In the genomic region with DNA sequence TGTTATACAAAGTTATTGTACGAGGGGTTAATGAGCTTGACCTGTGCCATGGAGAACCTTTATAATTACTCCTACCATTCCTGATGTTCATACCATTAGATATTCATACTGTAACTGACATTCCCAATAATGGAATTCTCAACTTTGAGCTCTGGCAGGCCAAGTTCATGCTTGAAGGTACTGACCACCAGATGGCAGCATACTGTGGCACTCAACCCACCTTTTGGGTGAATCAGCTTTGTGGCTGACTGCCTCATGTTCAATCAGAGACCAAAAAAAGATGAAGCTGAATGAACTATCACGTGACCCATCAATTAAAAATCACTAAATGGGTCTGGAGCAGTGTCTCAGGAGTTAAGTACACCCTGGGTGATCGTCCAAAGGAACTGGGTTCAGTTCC, we compare ENCODE assay signal across 10 mouse cellular contexts.
DNase-seq lines count a peak whose midpoint lies in the region; ATAC-seq and TF ChIP-seq lines count a peak whose summit lies in the region.
"Had no signal": no experiment of that assay in that cellular context is flagged by ENCODE, and none has a peak within 500 bp of the region (broad histone marks: within the 10 kb centered on the region; RNA-seq: fewer than 3 reads in every experiment).

No protein-coding gene starts in this region.

- no peaks in the 10 kb centered on the region for H3K36me3 ChIP-seq in kidney, adult 2 months (ENCODE audit: control insufficient read depth, insufficient read depth, low read length)
- no peaks in the 10 kb centered on the region for H3K36me3 ChIP-seq in kidney, embryonic 16.5 days (ENCODE audit: insufficient read depth, low read length)
- H3K36me3 ChIP-seq in hindbrain, postnatal 0 days (ENCODE audit: insufficient read depth, low read length), result no peaks in the 10 kb centered on the region
- H3K36me3 ChIP-seq in thymus, adult 2 months (ENCODE audit: control insufficient read depth, insufficient read depth, low read length), result no peaks in the 10 kb centered on the region
- no peaks in the 10 kb centered on the region for H3K36me3 ChIP-seq in midbrain, embryonic 16.5 days (ENCODE audit: control insufficient read depth, insufficient read depth, low read length)
- H3K36me3 ChIP-seq: hindbrain, embryonic 15.5 days had no signal

- no peak overlapping the region for H3K4me2 ChIP-seq in kidney, embryonic 16.5 days (replicated peaks; ENCODE audit: low read depth, low read length)
- H3K4me2 ChIP-seq in hindbrain, postnatal 0 days (ENCODE audit: low read depth, low read length), result no peak overlapping the region
- H3K4me2 ChIP-seq in midbrain, embryonic 16.5 days (ENCODE audit: low read length), result no peak overlapping the region
- H3K4me2 ChIP-seq: hindbrain, embryonic 15.5 days had no signal

- H3K4me3 ChIP-seq in kidney, adult 2 months (ENCODE audit: insufficient read depth, low read depth, low read length), result no peak overlapping the region
- H3K4me3 ChIP-seq in kidney, embryonic 16.5 days (ENCODE audit: low read length), result no peak overlapping the region
- H3K4me3 ChIP-seq in hindbrain, postnatal 0 days (ENCODE audit: low read length), result no peak overlapping the region
- H3K4me3 ChIP-seq in thymus, adult 2 months (ENCODE audit: control insufficient read depth, insufficient read depth, low read length), result no peak overlapping the region
- H3K4me3 ChIP-seq in midbrain, embryonic 16.5 days (ENCODE audit: low read depth, low read length), result no peak overlapping the region
- H3K4me3 ChIP-seq: hindbrain, embryonic 15.5 days; myocyte had no signal

- H3K9ac ChIP-seq in kidney, embryonic 16.5 days (replicated peaks; ENCODE audit: low read length), result no peak overlapping the region
- H3K9ac ChIP-seq in hindbrain, postnatal 0 days (replicated peaks; ENCODE audit: low read length), result no peak overlapping the region
- H3K9ac ChIP-seq in midbrain, embryonic 16.5 days (ENCODE audit: low read depth, low read length), result no peak overlapping the region
- H3K9ac ChIP-seq: hindbrain, embryonic 15.5 days had no signal

- WGBS in kidney, adult 2 months, result 30% methylated on average over 3 of the region's 3 CpGs
- 39% methylated on average over 3 of the region's 3 CpGs for WGBS in kidney, embryonic 16.5 days
- 47% methylated on average over 3 of the region's 3 CpGs for WGBS in hindbrain, postnatal 0 days
- 46% methylated on average over 3 of the region's 3 CpGs for WGBS in thymus, adult 2 months
- 43% methylated on average over 3 of the region's 3 CpGs for WGBS in midbrain, embryonic 16.5 days

- no peaks in the 10 kb centered on the region for H3K4me1 ChIP-seq in kidney, adult 2 months (ENCODE audit: control insufficient read depth, insufficient read depth, low read length)
- no peaks in the 10 kb centered on the region for H3K4me1 ChIP-seq in kidney, embryonic 16.5 days (ENCODE audit: insufficient read depth, low read length)
- no peaks in the 10 kb centered on the region for H3K4me1 ChIP-seq in hindbrain, postnatal 0 days (ENCODE audit: insufficient read depth, low read length)
- H3K4me1 ChIP-seq in thymus, adult 2 months (replicated peaks; ENCODE audit: control insufficient read depth, insufficient read depth, low read length), result no peaks in the 10 kb centered on the region
- no peaks in the 10 kb centered on the region for H3K4me1 ChIP-seq in midbrain, embryonic 16.5 days (ENCODE audit: control insufficient read depth, insufficient read depth, low read length)
- H3K4me1 ChIP-seq: hindbrain, embryonic 15.5 days had no signal

- TF ChIP-seq CTCF in kidney, adult 2 months (conservative IDR thresholded peaks at IDR 0.05; ENCODE audit: insufficient read depth, insufficient read length, low read depth, low read length), result peak; percentile 70
- peak; percentile 67 for TF ChIP-seq CTCF in hindbrain, postnatal 0 days (IDR thresholded peaks at IDR 0.05; ENCODE audit: low read depth)
- TF ChIP-seq CTCF in thymus, adult 2 months (IDR thresholded peaks at IDR 0.05; ENCODE audit: borderline replicate concordance, control insufficient read depth, extremely low read depth, insufficient read depth, low read length, poor library complexity), result no peak

- ATAC-seq in kidney, embryonic 16.5 days (ENCODE audit: low FRiP score, low TSS enrichment), result no peak
- ATAC-seq in hindbrain, postnatal 0 days, result no peak
- ATAC-seq in midbrain, embryonic 16.5 days, result no peak

- no peaks in the 10 kb centered on the region for H3K27me3 ChIP-seq in kidney, adult 2 months (replicated peaks; ENCODE audit: control insufficient read depth, insufficient read depth, low read length)
- H3K27me3 ChIP-seq in kidney, embryonic 16.5 days (ENCODE audit: insufficient read depth, low read length), result no peaks in the 10 kb centered on the region
- H3K27me3 ChIP-seq in hindbrain, postnatal 0 days (ENCODE audit: insufficient read depth, low read length), result no peaks in the 10 kb centered on the region
- H3K27me3 ChIP-seq in thymus, adult 2 months (ENCODE audit: control insufficient read depth, insufficient read depth, low read length), result no peaks in the 10 kb centered on the region
- no peaks in the 10 kb centered on the region for H3K27me3 ChIP-seq in midbrain, embryonic 16.5 days (ENCODE audit: control insufficient read depth, insufficient read depth, low read depth, low read length)
- H3K27me3 ChIP-seq: hindbrain, embryonic 15.5 days had no signal

- no peak for TF ChIP-seq POLR2A in kidney, adult 2 months (IDR thresholded peaks at IDR 0.05; ENCODE audit: low read depth, low read length)
- TF ChIP-seq POLR2A in thymus, adult 2 months (IDR thresholded peaks at IDR 0.05; ENCODE audit: control insufficient read depth, extremely low read depth, insufficient read depth, low read length, poor library complexity), result no peak

- peak; percentile 12 for DNase-seq in kidney, adult 2 months
- peak; percentile 42 for DNase-seq in ES-CJ7 (ENCODE audit: low read depth, low spot score)
- DNase-seq in adrenal gland, postnatal 25 days, result peak; percentile 7
- peak; percentile 57 for DNase-seq in hindbrain, postnatal 0 days (ENCODE audit: low spot score)
- DNase-seq in thymus, adult 2 months, result no peak
- DNase-seq in frontal cortex, postnatal 14 days (ENCODE audit: low spot score in 2 of 2), result no peak

- H3K9me3 ChIP-seq in kidney, embryonic 16.5 days (ENCODE audit: low read length), result no peaks in the 10 kb centered on the region
- H3K9me3 ChIP-seq in hindbrain, postnatal 0 days (ENCODE audit: low read length), result no peaks in the 10 kb centered on the region
- H3K9me3 ChIP-seq in midbrain, embryonic 16.5 days (replicated peaks; ENCODE audit: control insufficient read depth, low read length, poor library complexity, severe bottlenecking), result no peaks in the 10 kb centered on the region
- H3K9me3 ChIP-seq: hindbrain, embryonic 15.5 days had no signal

- H3K27ac ChIP-seq in kidney, adult 2 months (ENCODE audit: insufficient read depth, low read depth, low read length), result no peak overlapping the region
- no peak overlapping the region for H3K27ac ChIP-seq in kidney, embryonic 16.5 days (ENCODE audit: low read length)
- H3K27ac ChIP-seq in hindbrain, postnatal 0 days, result no peak overlapping the region
- no peak overlapping the region for H3K27ac ChIP-seq in thymus, adult 2 months (ENCODE audit: control insufficient read depth, insufficient read depth, low read length)
- H3K27ac ChIP-seq in midbrain, embryonic 16.5 days (ENCODE audit: low read length), result no peak overlapping the region
- H3K27ac ChIP-seq: hindbrain, embryonic 15.5 days had no signal

Comparison
In these comparisons a context has a peak if more than half of its experiments do, and no peak if none do; other contexts are left out.
1. DNase-seq: peak in kidney, adult 2 months (single experiment), ES-CJ7 (single experiment), adrenal gland, postnatal 25 days (single experiment) and hindbrain, postnatal 0 days (single experiment); none in thymus, adult 2 months (single experiment) and frontal cortex, postnatal 14 days (0 of 2).